Mouse (Mus musculus) forebrain, embryonic 10.5 days (tissue): ENCODE measurements around the gene Hnrnpf. TPM values are rescaled to one million over a fixed set of nuclear protein-coding genes. Genes with fewer than 3 reads are reported as not detected.

Experiments used
- DNase-seq: peaks from one replicate; pipeline ENCODE4 v3.0.0-alpha.2; 2017; ENCODE audit warnings: low spot score; ENCODE audit errors: extremely low spot score
- H3K27ac ChIP-seq: fragments of 300-500 bp; sonication (generic); 2 replicates; pipeline ENCODE4 v1.5.1; 2016; ENCODE audit warnings: mild to moderate bottlenecking
- H3K27me3 ChIP-seq: fragments of 300-500 bp; sonication (generic); 2 replicates; pipeline ENCODE4 v1.6.1; 2016; ENCODE audit warnings: mild to moderate bottlenecking; ENCODE audit not compliant: poor library complexity, severe bottlenecking
- H3K36me3 ChIP-seq: fragments of 300-500 bp; sonication (generic); replicated peaks from 2 replicates; pipeline ENCODE4 v1.6.1; 2016; ENCODE audit warnings: mild to moderate bottlenecking, moderate library complexity
- H3K4me1 ChIP-seq: fragments of 300-500 bp; sonication (generic); 2 replicates; pipeline ENCODE4 v1.6.1; 2016
- H3K4me3 ChIP-seq: fragments of 300-500 bp; sonication (generic); 2 replicates; pipeline ENCODE4 v1.5.1; 2016; ENCODE audit warnings: mild to moderate bottlenecking, moderate library complexity
- H3K9me3 ChIP-seq: fragments of 300-500 bp; sonication (generic); 2 replicates; pipeline ENCODE4 v1.6.1; 2016; ENCODE audit warnings: mild to moderate bottlenecking, moderate library complexity
- WGBS: fragments of 180-500 bp; shearing (Covaris S2); methylation state at CpG from one replicate; pipeline ENCODE4 v1.1.7; 2016; 5-methylcytosine and 5-hydroxymethylcytosine counted together
- polyA plus RNA-seq: library from polyadenylated mRNA; unstranded; fragments of >200 nt; fragmentation: Nextera tagmentation; extraction: Ambion mirVana; gene quantifications from 2 replicates; pipeline ENCODE4 v1.2.1, GENCODE M21; 2016

Gene Hnrnpf
- polyA plus RNA-seq, 1 experiment from 2014 or later: 890 TPM

DNA sequence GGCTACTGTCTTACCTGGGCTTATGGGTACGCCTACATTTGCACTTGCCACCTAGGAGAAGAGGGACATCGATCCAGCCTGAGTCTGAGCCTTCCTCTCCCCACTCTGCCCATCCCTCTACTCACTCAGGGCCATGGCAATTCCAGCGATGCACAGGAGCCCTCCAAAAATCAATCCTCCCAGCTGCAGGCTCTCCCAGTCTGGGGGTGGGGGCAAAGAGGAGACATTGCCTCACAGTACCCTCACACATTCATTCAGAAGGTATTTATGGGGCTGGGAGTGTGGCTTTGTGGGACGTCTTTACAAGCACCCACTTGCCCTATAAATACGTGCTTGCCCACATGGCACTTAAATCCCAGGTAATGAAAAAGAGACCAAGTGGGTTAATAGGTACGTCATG is 34.2 kb downstream of the Hnrnpf start:
- 88% methylated on average over 6 of the region's 6 CpGs for WGBS

DNA sequence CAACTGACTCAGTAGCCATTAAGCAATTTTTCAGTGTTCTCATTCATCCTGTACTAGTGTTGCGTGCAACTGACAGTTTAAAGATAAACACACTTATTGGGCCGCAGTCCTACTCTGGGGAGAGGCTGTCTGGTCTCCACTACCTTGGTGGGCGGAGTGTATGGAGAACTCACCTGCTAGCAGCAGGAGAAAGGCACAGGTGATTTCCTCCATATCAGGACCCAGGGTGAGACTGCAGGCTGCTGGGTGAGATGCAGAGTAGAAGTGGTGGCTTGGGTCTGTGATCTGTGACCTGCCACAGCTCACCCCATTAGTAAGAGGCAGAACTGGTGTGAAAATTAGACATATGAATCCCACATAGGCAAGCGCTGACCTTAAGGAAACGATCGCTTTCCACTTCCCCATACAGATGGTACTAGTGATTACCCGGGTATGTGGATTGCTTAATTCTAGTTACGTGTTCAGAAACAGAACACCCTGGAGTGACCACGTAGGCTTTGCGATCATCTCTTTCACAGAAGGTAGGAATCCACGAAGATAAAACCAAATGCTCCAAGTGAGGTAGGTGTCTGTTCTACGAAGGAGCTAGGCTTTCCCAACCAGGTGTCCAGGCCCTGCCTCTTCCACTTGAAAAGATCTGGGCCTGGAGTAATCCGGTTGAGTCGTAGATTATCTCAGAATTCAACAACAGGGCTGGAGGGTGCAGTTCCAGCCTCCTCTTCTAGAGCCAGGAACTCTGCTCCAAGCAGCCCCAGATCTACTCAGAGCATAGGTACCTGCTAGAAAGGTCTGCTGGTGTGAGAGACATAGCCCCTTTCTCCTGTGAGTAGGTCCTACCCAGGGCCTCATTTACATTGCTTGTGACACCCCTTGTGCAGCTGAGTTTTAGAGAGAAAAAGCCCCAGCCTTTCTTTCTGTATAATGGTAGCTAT is 35.8 kb downstream of the Hnrnpf start:
- H3K27ac ChIP-seq: no peak overlapping the region
- H3K9me3 ChIP-seq: no peaks in the 10 kb centered on the region
- 93% methylated on average over 14 of the region's 14 CpGs for WGBS
- H3K4me3 ChIP-seq: no peak overlapping the region
- H3K36me3 ChIP-seq: 0 out of 2 replicates have a peak, but pooled peaks cover 2% of the 10 kb centered on the region
- DNase-seq: no peak
- H3K27me3 ChIP-seq: no peaks in the 10 kb centered on the region
- no peaks in the 10 kb centered on the region for H3K4me1 ChIP-seq

More for the DNA sequence above, 34.2 kb downstream of the Hnrnpf start:
- DNase-seq: no peak
- Histone ChIP-seq H3K36me3 (peaks cover 14% of the 10 kb centered on the region), H3K27ac (no peak overlapping the region), H3K27me3 (no peaks in the 10 kb centered on the region), H3K9me3 (no peaks in the 10 kb centered on the region), H3K4me1 (no peaks in the 10 kb centered on the region), H3K4me3 (no peak overlapping the region)

- 80% methylated on average over 10 of the region's 10 CpGs for WGBS
- no peaks in the 10 kb centered on the region for H3K4me1 ChIP-seq
- 0 out of 2 replicates have a peak, but pooled peaks cover 2% of the 10 kb centered on the region for H3K36me3 ChIP-seq
- no peaks in the 10 kb centered on the region for H3K9me3 ChIP-seq
- no peak for DNase-seq
- H3K27ac ChIP-seq: no peak within 1 kb of the TSS
- no peak within 1 kb of the TSS for H3K4me3 ChIP-seq
- H3K27me3 ChIP-seq: no peaks in the 10 kb centered on the region
Observed at GRCm38 (mm10) chr6:117937222-117937932, 37.3 kb downstream of the Hnrnpf start, which contains the start of gene Fxyd4. Fxyd4 (minus strand) TSS chr6:117937692.

- DNase-seq: no peak
- no peaks in the 10 kb centered on the region for H3K27me3 ChIP-seq
- WGBS: 93% methylated on average over 10 of the region's 10 CpGs
- no peaks in the 10 kb centered on the region for H3K4me1 ChIP-seq
- no peaks in the 10 kb centered on the region for H3K36me3 ChIP-seq
- no peak overlapping the region for H3K4me3 ChIP-seq
- no peak overlapping the region for H3K27ac ChIP-seq
- no peaks in the 10 kb centered on the region for H3K9me3 ChIP-seq
Observed at GRCm38 (mm10) chr6:117938951-117939350, 38.8 kb downstream of the Hnrnpf start.

GRCm38 (mm10) chr6:117942769-117943168 is 42.6 kb downstream of the Hnrnpf start:
- no peaks in the 10 kb centered on the region for H3K27me3 ChIP-seq
- H3K36me3 ChIP-seq: no peaks in the 10 kb centered on the region
- no peak overlapping the region for H3K27ac ChIP-seq
- no peaks in the 10 kb centered on the region for H3K9me3 ChIP-seq
- H3K4me1 ChIP-seq: no peaks in the 10 kb centered on the region
- 84% methylated on average over 10 of the region's 10 CpGs for WGBS
- no peak overlapping the region for H3K4me3 ChIP-seq
- no peak for DNase-seq

- Histone ChIP-seq H3K4me3 (no peak overlapping the region), H3K4me1 (no peaks in the 10 kb centered on the region), H3K9me3 (no peaks in the 10 kb centered on the region), H3K36me3 (no peaks in the 10 kb centered on the region), H3K27me3 (no peaks in the 10 kb centered on the region), H3K27ac (no peak overlapping the region)
- no peak for DNase-seq
- WGBS: 84% methylated on average over 2 of the region's 2 CpGs
Observed at GRCm38 (mm10) chr6:117943899-117944298, 43.8 kb downstream of the Hnrnpf start.

- H3K36me3 ChIP-seq: no peaks in the 10 kb centered on the region
- H3K4me3 ChIP-seq: no peak overlapping the region
- H3K9me3 ChIP-seq: no peaks in the 10 kb centered on the region
- H3K4me1 ChIP-seq: peaks cover 13% of the 10 kb centered on the region
- H3K27me3 ChIP-seq: no peaks in the 10 kb centered on the region
- WGBS: 81% methylated on average over 4 of the region's 4 CpGs
- H3K27ac ChIP-seq: no peak overlapping the region
- no peak for DNase-seq
Observed at GRCm38 (mm10) chr6:117952330-117952729, 52.2 kb downstream of the Hnrnpf start.

GRCm38 (mm10) chr6:117956161-117956560 is 56.0 kb downstream of the Hnrnpf start:
- Histone ChIP-seq H3K27ac (no peak overlapping the region), H3K9me3 (no peaks in the 10 kb centered on the region), H3K27me3 (no peaks in the 10 kb centered on the region), H3K4me1 (peaks cover 13% of the 10 kb centered on the region), H3K36me3 (no peaks in the 10 kb centered on the region), H3K4me3 (no peak overlapping the region)
- 74% methylated on average over 6 of the region's 6 CpGs for WGBS
- no peak for DNase-seq

DNA sequence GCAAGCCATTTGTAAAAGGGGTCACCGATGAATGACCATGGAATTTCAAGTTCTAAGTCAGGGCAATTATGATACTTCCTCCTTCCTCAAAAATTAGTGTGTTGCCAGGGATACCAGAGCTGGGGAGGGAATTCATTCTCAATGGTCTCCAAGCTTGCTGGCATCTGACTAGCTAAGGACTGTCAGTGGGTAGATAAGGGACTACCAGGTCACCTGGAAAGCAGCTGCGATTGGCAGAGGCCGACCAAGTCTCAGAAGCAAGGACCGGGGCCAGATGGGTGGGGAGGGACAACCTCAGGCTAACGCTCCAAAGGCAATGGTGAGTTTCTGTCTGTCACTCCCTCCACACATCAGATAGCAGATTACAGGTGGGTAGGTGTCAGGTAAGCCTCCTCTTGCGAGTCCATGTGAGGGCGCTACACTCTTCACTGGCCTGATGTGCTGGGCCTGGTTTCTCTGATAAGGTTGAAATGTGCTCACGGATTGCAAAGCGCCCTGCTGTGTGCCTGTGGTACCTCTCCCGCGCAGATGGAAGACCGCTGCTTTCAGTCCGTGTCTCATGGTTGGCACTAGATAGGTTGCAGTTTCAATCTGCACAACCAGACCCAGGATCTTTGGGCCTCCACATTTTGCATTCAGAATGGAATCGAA is 56.9 kb downstream of the Hnrnpf start:
- no peaks in the 10 kb centered on the region for H3K36me3 ChIP-seq
- H3K4me1 ChIP-seq: peaks cover 13% of the 10 kb centered on the region
- no peak for DNase-seq
- no peaks in the 10 kb centered on the region for H3K9me3 ChIP-seq
- no peaks in the 10 kb centered on the region for H3K27me3 ChIP-seq
- WGBS: 26% methylated on average over 14 of the region's 14 CpGs
- no peak overlapping the region for H3K4me3 ChIP-seq
- no peak overlapping the region for H3K27ac ChIP-seq

DNA sequence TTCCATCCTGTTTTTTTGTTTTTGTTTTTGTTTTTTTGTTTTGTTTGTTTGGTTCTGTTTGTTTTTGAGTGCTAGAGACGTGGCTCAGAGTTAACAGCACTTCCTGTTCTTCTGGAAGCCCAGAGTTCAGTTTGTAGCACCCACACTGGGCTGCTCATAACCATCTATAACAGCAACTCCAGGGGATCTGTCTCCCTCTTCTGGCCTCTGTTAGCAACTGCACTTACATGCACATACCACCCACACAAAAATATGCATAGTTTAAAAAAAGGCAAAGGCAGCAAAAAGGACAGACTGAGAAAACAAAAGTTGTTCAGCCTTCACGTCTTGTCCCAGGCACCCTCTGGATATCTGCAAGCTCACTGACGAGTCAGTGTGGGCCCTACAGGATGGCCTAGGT is 63.1 kb downstream of the Hnrnpf start:
- H3K4me1 ChIP-seq: no peaks in the 10 kb centered on the region
- 82% methylated on average over 3 of the region's 3 CpGs for WGBS
- 0 out of 2 replicates have a peak, but pooled peaks cover 5% of the 10 kb centered on the region for H3K9me3 ChIP-seq
- H3K27me3 ChIP-seq: no peaks in the 10 kb centered on the region
- DNase-seq: no peak
- no peaks in the 10 kb centered on the region for H3K36me3 ChIP-seq
- no peak overlapping the region for H3K4me3 ChIP-seq
- no peak overlapping the region for H3K27ac ChIP-seq

DNA sequence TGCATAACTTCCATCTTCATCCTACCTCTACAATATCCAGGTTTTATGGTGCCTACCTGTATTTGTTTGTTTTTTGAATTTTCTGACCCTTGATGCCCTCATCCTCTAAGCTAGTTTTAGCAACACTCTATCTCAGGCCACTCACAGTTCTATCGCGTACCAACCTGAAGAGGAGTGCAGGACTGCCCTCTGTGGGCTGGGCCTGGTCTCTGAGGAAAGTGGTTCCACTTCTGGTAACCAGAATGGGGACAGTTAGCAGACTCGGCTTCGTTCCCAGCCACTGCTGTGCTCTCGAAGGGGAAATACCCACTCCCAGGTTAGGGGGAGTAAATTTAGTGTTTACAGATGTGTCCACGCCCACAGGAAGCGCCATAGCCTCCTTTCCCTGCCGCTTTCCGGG is 66.6 kb downstream of the Hnrnpf start:
- H3K27ac ChIP-seq: no peak overlapping the region
- no peak overlapping the region for H3K4me3 ChIP-seq
- 60% methylated on average over 9 of the region's 9 CpGs for WGBS
- no peaks in the 10 kb centered on the region for H3K36me3 ChIP-seq
- H3K4me1 ChIP-seq: no peaks in the 10 kb centered on the region
- peaks cover 5% of the 10 kb centered on the region; the same call in 1 of the 2 replicates for H3K9me3 ChIP-seq
- DNase-seq: no peak
- no peaks in the 10 kb centered on the region for H3K27me3 ChIP-seq
